Mouse (Mus musculus): ENCODE measurements around the gene Atp6v0a4.

DNA sequence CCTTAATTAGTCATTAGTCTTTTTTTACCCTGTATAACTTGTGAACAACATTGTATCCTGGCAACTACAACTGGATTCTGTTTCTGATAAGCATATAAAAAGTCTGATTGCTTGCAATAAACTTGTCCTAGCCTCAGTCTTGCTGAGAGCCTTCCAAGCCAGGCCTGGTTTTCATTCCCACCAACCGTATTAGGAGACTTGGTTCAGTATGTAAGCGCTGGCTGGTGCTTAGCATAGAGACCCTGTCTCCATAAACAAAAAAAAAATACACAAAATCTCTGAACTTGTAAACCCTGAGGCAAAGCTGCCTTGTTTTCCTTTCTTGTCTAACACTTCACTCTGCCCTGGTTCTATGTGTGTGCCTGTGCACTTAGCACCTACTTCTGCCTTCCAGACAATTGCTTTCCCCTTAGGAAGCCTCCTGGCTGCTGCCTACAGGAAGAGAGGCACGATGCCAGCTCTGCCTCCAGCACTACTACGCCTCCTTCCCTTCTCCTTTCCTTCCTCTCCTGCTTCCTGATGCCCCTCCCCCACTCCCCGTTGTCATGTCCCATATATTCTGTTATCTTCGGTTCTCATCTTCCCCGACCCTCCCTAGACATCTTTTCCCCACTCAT lies 92.4 kb downstream of the Atp6v0a4 start:
- no peak for TF ChIP-seq CTCF (IDR thresholded peaks at IDR 0.05; ENCODE audit: low read depth)
- TF ChIP-seq EP300 (optimal IDR thresholded peaks at IDR 0.05) = no peak

Measured in stomach, postnatal 0 days (tissue).